Mouse (Mus musculus) intestine, postnatal 0 days (tissue): ENCODE data around the gene Hmgcs1. TPM values are rescaled to one million over a fixed set of nuclear protein-coding genes. Genes with fewer than 3 reads are reported as not detected.
"Not testable (repeated sequence)": the region's sequence is repeated elsewhere in the genome, so short reads cannot be mapped to it uniquely, and the experiment has no call there.

Source experiments
- ATAC-seq: fragments of 200-750 bp; cut with Nextera tagmentation; 2 replicates; pipeline ENCODE4 v1.8.0; 2017; ENCODE audit warnings: mild to moderate bottlenecking, moderate TSS enrichment, moderate library complexity
- H3K27ac ChIP-seq: fragments of 300-500 bp; sonication (generic); 2 replicates; pipeline ENCODE4 v1.5.1; 2014; ENCODE audit warnings: mild to moderate bottlenecking, low read depth, low read length, moderate library complexity
- H3K27me3 ChIP-seq: fragments of 300-500 bp; sonication (generic); replicated peaks from 2 replicates; pipeline ENCODE4 v1.6.1; 2014; ENCODE audit warnings: low read length, mixed read lengths; ENCODE audit not compliant: control insufficient read depth, insufficient read depth
- H3K36me3 ChIP-seq: fragments of 300-500 bp; sonication (generic); 2 replicates; pipeline ENCODE4 v1.6.1; 2014; ENCODE audit warnings: mild to moderate bottlenecking, moderate library complexity; ENCODE audit not compliant: control insufficient read depth, insufficient read depth
- H3K4me1 ChIP-seq: fragments of 300-500 bp; sonication (generic); replicated peaks from 2 replicates; pipeline ENCODE4 v1.6.1; 2014; ENCODE audit warnings: antibody characterized with exemption, low read length, mixed read lengths; ENCODE audit not compliant: control insufficient read depth, insufficient read depth
- H3K4me2 ChIP-seq: fragments of 300-500 bp; sonication (generic); replicated peaks from 2 replicates; pipeline ENCODE4 v1.6.1; 2014; ENCODE audit warnings: low read depth, mild to moderate bottlenecking, moderate library complexity
- H3K4me3 ChIP-seq: fragments of 300-500 bp; sonication (generic); 2 replicates; pipeline ENCODE4 v1.5.1; 2014; ENCODE audit warnings: low read depth, low read length
- H3K9ac ChIP-seq: fragments of 300-500 bp; sonication (generic); 2 replicates; pipeline ENCODE4 v1.6.1; 2014; ENCODE audit warnings: mild to moderate bottlenecking, low read depth, low read length
- H3K9me3 ChIP-seq: fragments of 300-500 bp; sonication (generic); 2 replicates; pipeline ENCODE4 v1.6.1; 2016; ENCODE audit warnings: mixed run types; ENCODE audit not compliant: control insufficient read depth
- CTCF ChIP-seq: sonication (generic); IDR thresholded peaks from 2 replicates; pipeline ENCODE4 v1.5.1; 2016; ENCODE audit warnings: low read depth, mild to moderate bottlenecking, control low read depth, antibody characterized with exemption, moderate library complexity
- WGBS: fragments of 180-500 bp; shearing (Covaris S2); extraction: QIAGEN DNeasy Blood & Tissue Kit; methylation state at CpG from one replicate; pipeline ENCODE4 v1.1.7; 2014; 5-methylcytosine and 5-hydroxymethylcytosine counted together
- polyA plus RNA-seq: library from polyadenylated mRNA; unstranded; fragments of >200 nt; fragmentation: Nextera tagmentation; extraction: Ambion mirVana; gene quantifications from 2 replicates; pipeline ENCODE4 v1.2.1, GENCODE M21; 2015

Gene Hmgcs1
- polyA plus RNA-seq, 1 experiment from 2014 or later: 54.5 TPM

DNA sequence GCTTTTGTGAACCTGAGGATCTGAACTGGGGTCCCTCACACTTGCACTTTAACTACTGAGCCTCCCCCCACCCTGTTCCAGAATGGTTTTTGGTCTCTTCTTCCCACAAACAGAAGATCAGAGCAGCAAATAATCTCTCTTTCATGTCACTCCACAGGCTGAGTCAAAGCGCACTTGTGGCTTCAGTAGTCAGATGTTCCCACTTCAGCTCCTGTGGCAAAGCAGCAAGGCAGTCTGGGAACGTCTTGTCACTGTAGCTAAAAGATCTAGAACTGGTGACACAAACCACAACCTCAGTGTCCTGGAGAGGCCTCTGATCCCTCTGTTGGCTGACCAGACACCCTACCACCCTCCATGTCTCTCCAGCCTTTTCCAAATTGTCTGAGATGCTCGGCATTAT lies 9.0 kb upstream of the Hmgcs1 start:
- Histone ChIP-seq H3K27me3 (no peaks in the 10 kb centered on the region), H3K9me3 (no peaks in the 10 kb centered on the region), H3K27ac (no peak overlapping the region), H3K9ac (no peak overlapping the region), H3K4me3 (no peak overlapping the region), H3K4me1 (no peaks in the 10 kb centered on the region), H3K36me3 (no peaks in the 10 kb centered on the region), H3K4me2 (no peak overlapping the region)
- WGBS: 77% methylated on average over 3 of the region's 3 CpGs
- ATAC-seq: no peak
- TF ChIP-seq CTCF: no peak

DNA sequence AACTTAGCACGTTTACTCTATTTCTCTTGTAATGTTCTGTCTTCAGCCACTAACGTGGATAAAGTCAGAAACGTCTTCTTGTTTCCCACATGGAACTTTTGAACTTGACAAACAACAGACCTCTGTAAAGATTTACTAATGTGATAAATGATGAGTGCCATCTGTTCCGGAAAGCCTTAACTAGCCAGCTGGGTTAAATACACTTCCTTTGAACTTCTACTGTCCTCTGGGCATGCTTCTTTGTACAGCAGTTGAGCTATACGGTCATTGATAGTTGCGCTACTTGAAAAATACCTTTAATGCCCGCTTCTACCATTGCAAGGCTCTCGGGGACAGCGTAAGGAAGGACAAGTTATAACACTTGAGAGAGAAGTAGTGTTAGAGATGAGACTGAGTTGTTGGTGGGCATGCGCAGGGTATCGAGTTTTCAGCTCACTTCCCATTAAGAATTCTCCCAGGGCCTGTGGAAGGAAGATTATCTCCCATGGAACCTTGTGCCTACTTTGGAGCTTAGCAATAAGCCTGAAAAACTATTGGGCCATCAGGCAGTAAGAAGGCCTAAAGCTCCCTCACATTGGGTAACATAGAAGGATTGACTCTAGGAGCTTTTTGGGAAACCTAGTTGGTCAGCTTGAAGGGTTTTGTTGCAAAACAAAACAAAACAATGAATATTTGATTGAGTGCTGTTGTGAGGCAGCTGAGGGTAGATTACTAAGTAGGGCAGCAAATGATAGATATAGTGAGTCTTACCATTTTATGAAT lies 5.6 kb upstream of the Hmgcs1 start:
- H3K4me2 ChIP-seq: no peak overlapping the region
- no peaks in the 10 kb centered on the region for H3K9me3 ChIP-seq
- H3K9ac ChIP-seq: no peak overlapping the region
- ATAC-seq: no peak
- H3K4me3 ChIP-seq: no peak overlapping the region
- no peaks in the 10 kb centered on the region for H3K27me3 ChIP-seq
- H3K27ac ChIP-seq: no peak overlapping the region
- 64% methylated on average over 11 of the region's 11 CpGs for WGBS
- no peak for TF ChIP-seq CTCF
- no peaks in the 10 kb centered on the region for H3K36me3 ChIP-seq
- no peaks in the 10 kb centered on the region for H3K4me1 ChIP-seq

- H3K27ac ChIP-seq: no peak overlapping the region
- no peaks in the 10 kb centered on the region for H3K27me3 ChIP-seq
- no peaks in the 10 kb centered on the region for H3K9me3 ChIP-seq
- H3K4me2 ChIP-seq: peak overlapping the region; percentile 58
- TF ChIP-seq CTCF: no peak
- ATAC-seq: no peak
- H3K36me3 ChIP-seq: no peaks in the 10 kb centered on the region
- peak overlapping the region; percentile 97 for H3K4me3 ChIP-seq
- 8% methylated on average over 5 of the region's 5 CpGs for WGBS
- no peak overlapping the region for H3K9ac ChIP-seq
- no peaks in the 10 kb centered on the region; the same call in 1 of the 2 replicates for H3K4me1 ChIP-seq
These were observed 505 bp upstream of the Hmgcs1 start for GRCm38 (mm10) chr13:119689709-119690038.

DNA sequence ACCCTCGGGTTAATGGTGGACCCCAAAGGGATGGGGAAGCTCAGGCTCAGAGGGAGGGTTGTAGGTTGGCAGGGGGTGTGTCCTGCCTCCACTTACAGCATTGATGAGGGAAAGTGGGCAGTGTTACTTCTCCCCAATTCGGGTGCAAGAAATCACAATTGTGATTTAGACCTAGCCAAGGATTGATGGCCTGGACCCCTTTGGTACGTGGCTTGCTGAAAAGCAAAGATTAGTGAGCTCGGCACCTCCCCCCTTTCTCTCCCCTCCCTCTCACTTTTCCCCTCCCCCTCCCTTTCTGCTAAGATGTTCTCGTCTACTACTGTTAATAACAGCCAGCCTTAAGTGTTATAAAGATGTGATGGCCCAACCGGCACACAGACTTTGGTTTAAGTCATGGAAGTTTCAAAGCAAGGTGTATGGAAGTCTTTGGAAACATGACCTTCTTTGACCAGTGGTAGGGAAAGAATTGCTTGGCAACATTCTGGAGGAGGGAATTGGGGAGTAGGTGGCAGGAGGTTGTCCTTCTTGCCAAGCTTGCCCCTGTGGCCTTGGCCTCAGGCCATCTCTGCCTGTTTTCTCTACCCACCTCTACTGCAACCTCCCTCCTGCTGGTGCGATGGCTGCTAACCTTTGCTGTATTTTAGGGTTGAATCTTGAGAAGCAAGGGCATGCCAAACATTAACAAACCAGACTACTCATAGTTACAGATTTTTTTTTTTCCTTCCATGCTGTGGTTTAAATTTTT lies 869 bp downstream of the Hmgcs1 start:
- Histone ChIP-seq H3K27ac (peak overlapping the region; percentile 88), H3K4me3 (peak overlapping the region; percentile 97), H3K27me3 (no peaks in the 10 kb centered on the region), H3K9ac (peak overlapping the region; percentile 71), H3K4me1 (no peaks in the 10 kb centered on the region; the same call in 1 of the 2 replicates), H3K9me3 (no peaks in the 10 kb centered on the region), H3K36me3 (no peaks in the 10 kb centered on the region), H3K4me2 (peak overlapping the region; percentile 73)
- under 1% methylated on average over 7 of the region's 7 CpGs for WGBS
- no peak for ATAC-seq
- no peak for TF ChIP-seq CTCF

DNA sequence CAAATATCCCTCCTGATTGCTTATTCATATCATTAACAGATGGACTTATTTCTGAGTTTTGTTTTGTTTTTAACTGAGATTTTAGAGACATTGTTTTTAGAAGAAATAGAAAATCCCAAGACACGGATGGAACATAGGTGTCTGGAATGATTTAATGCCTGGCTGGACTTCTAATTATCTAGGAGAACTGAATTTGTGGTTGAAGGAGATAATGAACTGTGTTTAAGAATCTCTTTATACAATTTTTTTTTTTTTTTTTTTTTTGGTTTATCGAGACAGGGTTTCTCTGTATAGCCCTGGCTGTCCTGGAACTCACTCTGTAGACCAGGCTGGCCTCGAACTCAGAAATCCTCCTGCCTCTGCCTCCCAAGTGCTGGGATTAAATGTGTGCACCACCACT lies 1.8 kb downstream of the Hmgcs1 start:
- Histone ChIP-seq H3K4me3 (peak overlapping the region; percentile 97), H3K4me2 (peak overlapping the region; percentile 73)
- H3K27me3 ChIP-seq, H3K9ac ChIP-seq, H3K9me3 ChIP-seq, H3K27ac ChIP-seq, H3K36me3 ChIP-seq, H3K4me1 ChIP-seq, ATAC-seq: not testable (repeated sequence)
- 67% methylated on average over 3 of the region's 3 CpGs for WGBS

DNA sequence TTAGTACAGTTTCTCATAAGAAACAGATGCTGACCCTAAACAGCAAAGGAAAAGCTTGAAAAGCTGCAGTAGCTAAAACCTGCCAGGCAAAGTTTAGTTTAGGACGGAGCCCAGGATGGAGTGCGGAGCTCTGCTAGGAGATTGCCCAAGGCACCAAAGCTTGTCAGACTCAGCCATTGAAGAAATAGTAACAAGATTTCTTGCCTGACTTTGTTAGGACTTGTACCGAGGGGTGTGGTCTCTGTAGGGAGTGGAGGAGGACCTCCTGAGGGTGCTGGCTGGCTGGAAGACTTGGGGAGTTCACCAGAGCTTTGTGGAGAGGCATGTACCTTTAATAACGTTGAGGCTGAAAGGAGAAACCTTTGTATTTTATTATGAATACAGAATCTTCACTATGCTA lies 5.5 kb downstream of the Hmgcs1 start:
- Histone ChIP-seq H3K9ac (no peak overlapping the region), H3K27me3 (no peaks in the 10 kb centered on the region), H3K9me3 (no peaks in the 10 kb centered on the region), H3K4me3 (no peak overlapping the region), H3K4me2 (no peak overlapping the region), H3K36me3 (peaks cover 12% of the 10 kb centered on the region), H3K27ac (no peak overlapping the region), H3K4me1 (no peaks in the 10 kb centered on the region; the same call in 1 of the 2 replicates)
- TF ChIP-seq CTCF: no peak
- ATAC-seq: no peak
- 67% methylated on average over 4 of the region's 4 CpGs for WGBS
